Comparison of ENCODE assay signal across 39 mouse cellular contexts in genomic region chr12:71123286-71123685, GRCm38 (mm10). TPM values are rescaled to one million over a fixed set of nuclear protein-coding genes. Genes with fewer than 3 reads are reported as not detected.
A peak's percentile ranks its signal among the peaks of the same experiment; 100 is the strongest.
DNase-seq lines count a peak whose midpoint lies in the region; ATAC-seq and TF ChIP-seq lines count a peak whose summit lies in the region.
"Had no signal": no experiment of that assay in that cellular context is flagged by ENCODE, and none has a peak within 500 bp of the region (broad histone marks: within the 10 kb centered on the region; RNA-seq: fewer than 3 reads in every experiment).

No protein-coding gene starts in this region.

- H3K27ac ChIP-seq in midbrain, postnatal 0 days (ENCODE audit: low read depth, low read length), result no peak overlapping the region
- no peak overlapping the region for H3K27ac ChIP-seq in midbrain, embryonic 16.5 days (ENCODE audit: low read length)
- H3K27ac ChIP-seq in cerebellum, adult 2 months (ENCODE audit: insufficient read depth, low read length), result no peak overlapping the region
- H3K27ac ChIP-seq in forebrain, embryonic 10.5 days, result no peak overlapping the region
- H3K27ac ChIP-seq: embryonic facial prominence, embryonic 12.5 days; gastrocnemius, adult 2 months; hindbrain, embryonic 13.5 days; layer of hippocampus, adult 2 months; limb, embryonic 10.5 days; limb, embryonic 15.5 days; liver, embryonic 13.5 days; macrophage; midbrain, embryonic 13.5 days; neural tube, embryonic 15.5 days had no signal

- H3K4me3 ChIP-seq in midbrain, postnatal 0 days (ENCODE audit: low read depth, low read length), result no peak overlapping the region
- no peak overlapping the region for H3K4me3 ChIP-seq in midbrain, embryonic 16.5 days (ENCODE audit: low read depth, low read length)
- no peak overlapping the region for H3K4me3 ChIP-seq in cerebellum, adult 2 months (replicated peaks; ENCODE audit: insufficient read depth, low read depth, low read length)
- no peak overlapping the region for H3K4me3 ChIP-seq in forebrain, embryonic 10.5 days
- H3K4me3 ChIP-seq: embryonic facial prominence, embryonic 12.5 days; gastrocnemius, adult 2 months; hindbrain, embryonic 13.5 days; layer of hippocampus, adult 2 months; limb, embryonic 10.5 days; limb, embryonic 15.5 days; liver, embryonic 13.5 days; midbrain, embryonic 13.5 days; neural tube, embryonic 15.5 days had no signal

- 88% methylated on average over 9 of the region's 9 CpGs for WGBS in midbrain, postnatal 0 days
- 84% methylated on average over 9 of the region's 9 CpGs for whole genome bisulfite sequencing in midbrain, embryonic 16.5 days
- WGBS in cerebellum, adult 2 months, result 12% methylated on average over 9 of the region's 9 CpGs
- 92% methylated on average over 9 of the region's 9 CpGs for WGBS in forebrain, embryonic 10.5 days

- H3K9ac ChIP-seq in midbrain, postnatal 0 days (replicated peaks; ENCODE audit: low read length, poor library complexity, severe bottlenecking), result no peak overlapping the region
- H3K9ac ChIP-seq in midbrain, embryonic 16.5 days (ENCODE audit: low read depth, low read length), result no peak overlapping the region
- H3K9ac ChIP-seq: embryonic facial prominence, embryonic 12.5 days; hindbrain, embryonic 13.5 days; limb, embryonic 15.5 days; liver, embryonic 13.5 days; midbrain, embryonic 13.5 days; neural tube, embryonic 15.5 days had no signal

- TF ChIP-seq POLR2A in cerebellum, adult 2 months (IDR thresholded peaks at IDR 0.05; ENCODE audit: borderline replicate concordance, insufficient read depth, low read length), result no peak

- no peaks in the 10 kb centered on the region for H3K9me3 ChIP-seq in midbrain, postnatal 0 days (ENCODE audit: low read length)
- H3K9me3 ChIP-seq in midbrain, embryonic 16.5 days (replicated peaks; ENCODE audit: control insufficient read depth, low read length, poor library complexity, severe bottlenecking), result no peaks in the 10 kb centered on the region
- H3K9me3 ChIP-seq in forebrain, embryonic 10.5 days, result no peaks in the 10 kb centered on the region
- H3K9me3 ChIP-seq: embryonic facial prominence, embryonic 12.5 days; hindbrain, embryonic 13.5 days; limb, embryonic 10.5 days; limb, embryonic 15.5 days; liver, embryonic 13.5 days; midbrain, embryonic 13.5 days; neural tube, embryonic 15.5 days had no signal

- H3K27me3 ChIP-seq in midbrain, postnatal 0 days (ENCODE audit: insufficient read depth, low read length), result no peaks in the 10 kb centered on the region
- no peaks in the 10 kb centered on the region for H3K27me3 ChIP-seq in midbrain, embryonic 16.5 days (ENCODE audit: control insufficient read depth, insufficient read depth, low read depth, low read length)
- no peaks in the 10 kb centered on the region for H3K27me3 ChIP-seq in cerebellum, adult 2 months (ENCODE audit: control insufficient read depth, insufficient read depth, low read length)
- no peaks in the 10 kb centered on the region for H3K27me3 ChIP-seq in forebrain, embryonic 10.5 days (ENCODE audit: poor library complexity, severe bottlenecking)
- H3K27me3 ChIP-seq: embryonic facial prominence, embryonic 12.5 days; hindbrain, embryonic 13.5 days; limb, embryonic 15.5 days; liver, embryonic 13.5 days; midbrain, embryonic 13.5 days; neural tube, embryonic 15.5 days had no signal

- DNase-seq in midbrain, postnatal 0 days (ENCODE audit: low spot score), result peak; percentile 80
- peak; percentile 90 to 94 for DNase-seq in cerebellum, adult 2 months
- DNase-seq in cerebellum, postnatal 14 days, result peak; percentile 94 to 95
- no peak for DNase-seq in right cerebral cortex, postnatal 10 days (ENCODE audit: low spot score in 2 of 2)
- no peak for DNase-seq in forebrain, embryonic 10.5 days (ENCODE audit: extremely low spot score, low spot score)
- no peak for DNase-seq in urinary bladder, postnatal 25 days (ENCODE audit: low spot score)
- DNase-seq: adrenal gland, postnatal 25 days; gastrocnemius, adult 2 months; gastrocnemius, postnatal 36 days; heart, adult 18-20 months; heart, postnatal 36 days; kidney, adult 9 months; kidney, postnatal 14 days; liver, embryonic 13.5 days; lung, adult 18-20 months; lung, postnatal 10 days; retina, postnatal 1 day; right cerebral cortex, postnatal 25 days; spleen, adult 18-20 months; thymus, postnatal 14 days had no signal

- H3K36me3 ChIP-seq in midbrain, postnatal 0 days (ENCODE audit: insufficient read depth, low read length), result peaks cover 27% of the 10 kb centered on the region
- H3K36me3 ChIP-seq in midbrain, embryonic 16.5 days (ENCODE audit: control insufficient read depth, insufficient read depth, low read length), result peaks cover 20% of the 10 kb centered on the region
- peaks cover 58% of the 10 kb centered on the region for H3K36me3 ChIP-seq in forebrain, embryonic 10.5 days (replicated peaks)

- TF ChIP-seq CTCF in midbrain, postnatal 0 days (IDR thresholded peaks at IDR 0.05), result no peak
- TF ChIP-seq CTCF in cerebellum, adult 2 months (IDR thresholded peaks at IDR 0.05; ENCODE audit: borderline replicate concordance, insufficient read depth, low read depth, low read length), result no peak

- H3K4me1 ChIP-seq in midbrain, postnatal 0 days (ENCODE audit: insufficient read depth, low read length), result no peaks in the 10 kb centered on the region
- no peaks in the 10 kb centered on the region for H3K4me1 ChIP-seq in midbrain, embryonic 16.5 days (ENCODE audit: control insufficient read depth, insufficient read depth, low read length)
- H3K4me1 ChIP-seq in cerebellum, adult 2 months (ENCODE audit: control insufficient read depth, insufficient read depth, low read length), result peaks cover 10% of the 10 kb centered on the region
- no peaks in the 10 kb centered on the region for H3K4me1 ChIP-seq in forebrain, embryonic 10.5 days
- H3K4me1 ChIP-seq: hindbrain, embryonic 13.5 days; limb, embryonic 10.5 days; limb, embryonic 15.5 days; liver, embryonic 13.5 days; midbrain, embryonic 13.5 days; neural tube, embryonic 15.5 days had no signal

- ATAC-seq in midbrain, postnatal 0 days (ENCODE audit: low FRiP score), result no peak
- ATAC-seq in midbrain, embryonic 16.5 days, result no peak
- ATAC-seq: forebrain, embryonic 16.5 days; intestine, postnatal 0 days; midbrain, embryonic 13.5 days had no signal

- no peak overlapping the region for H3K4me2 ChIP-seq in midbrain, postnatal 0 days (ENCODE audit: low read depth, low read length, poor library complexity, severe bottlenecking)
- no peak overlapping the region for H3K4me2 ChIP-seq in midbrain, embryonic 16.5 days (ENCODE audit: low read length)
- H3K4me2 ChIP-seq: embryonic facial prominence, embryonic 12.5 days; heart, embryonic 11.5 days; hindbrain, embryonic 13.5 days; limb, embryonic 15.5 days; liver, embryonic 13.5 days; midbrain, embryonic 13.5 days; neural tube, embryonic 15.5 days had no signal

RNA-seq across cellular contexts. Expression of gene Tomm20l, which starts 12.1 kb away (rescaled TPM):
- total RNA-seq in midbrain, postnatal 0 days (2014; rRNA removed), result 5.4 TPM in 1 of 2 replicates, not detected in the other
- polyA plus RNA-seq in midbrain, postnatal 0 days (2015; fragmentation: Nextera tagmentation; extraction: Ambion mirVana), result 0.45 TPM in 1 of 2 replicates, not detected in the other
- 0.36 TPM in 1 of 2 replicates, not detected in the other for polyA plus RNA-seq in midbrain, embryonic 16.5 days (2015; fragmentation: Nextera tagmentation; extraction: Ambion mirVana)
- polyA plus RNA-seq in cerebellum, adult 2 months (2012; rRNA removed), result not detected in 2 replicates
- not detected in 2 replicates for polyA plus RNA-seq in forebrain, embryonic 10.5 days (2016; fragmentation: Nextera tagmentation; extraction: Ambion mirVana)
- total RNA-seq: gastrocnemius, adult 2 months; gastrocnemius, postnatal 36 days; layer of hippocampus, adult 2 months; layer of hippocampus, postnatal 14 days; left cerebral cortex, adult 8-10 months; megakaryocyte-erythroid progenitor cell, adult 5-6 weeks; MEL had no signal
- polyA plus RNA-seq: embryonic facial prominence, embryonic 12.5 days; forebrain, embryonic 16.5 days; heart, embryonic 16.5 days; hindbrain, embryonic 13.5 days; intestine, postnatal 0 days; limb, embryonic 10.5 days; limb, embryonic 15.5 days; liver, embryonic 13.5 days; macrophage; stomach, embryonic 16.5 days; urinary bladder, adult 2 months had no signal

RNA-seq across cellular contexts. Expression of gene Timm9, which starts 13.2 kb away (rescaled TPM):
- total RNA-seq in midbrain, postnatal 0 days (2014; rRNA removed), result 61.7 and 108 TPM in 2 replicates
- polyA plus RNA-seq in midbrain, postnatal 0 days (2015; fragmentation: Nextera tagmentation; extraction: Ambion mirVana), result 137 and 146 TPM in 2 replicates
- polyA plus RNA-seq in midbrain, embryonic 16.5 days (2015; fragmentation: Nextera tagmentation; extraction: Ambion mirVana), result 106 and 107 TPM in 2 replicates
- 76.6 and 78.0 TPM in 2 replicates for polyA plus RNA-seq in cerebellum, adult 2 months (2012; rRNA removed)
- polyA plus RNA-seq in forebrain, embryonic 10.5 days (2016; fragmentation: Nextera tagmentation; extraction: Ambion mirVana), result 82.4 and 86.8 TPM in 2 replicates

RNA-seq across cellular contexts. Expression of gene 2700049A03Rik, which starts 13.4 kb away (rescaled TPM):
- 8.1 and 8.2 TPM in 2 replicates for total RNA-seq in midbrain, postnatal 0 days (2014; rRNA removed)
- 6.1 and 7.1 TPM in 2 replicates for polyA plus RNA-seq in midbrain, postnatal 0 days (2015; fragmentation: Nextera tagmentation; extraction: Ambion mirVana)
- polyA plus RNA-seq in midbrain, embryonic 16.5 days (2015; fragmentation: Nextera tagmentation; extraction: Ambion mirVana), result 11.1 and 12.3 TPM in 2 replicates
- polyA plus RNA-seq in cerebellum, adult 2 months (2012; rRNA removed), result 6.5 and 6.8 TPM in 2 replicates
- polyA plus RNA-seq in forebrain, embryonic 10.5 days (2016; fragmentation: Nextera tagmentation; extraction: Ambion mirVana), result 17.5 and 18.5 TPM in 2 replicates

Comparison
In these comparisons a context has a peak if more than half of its experiments do, and no peak if none do; other contexts are left out.
1. DNase-seq: peak in midbrain, postnatal 0 days (single experiment), cerebellum, adult 2 months (2 of 2) and cerebellum, postnatal 14 days (2 of 2); none in right cerebral cortex, postnatal 10 days (0 of 2), forebrain, embryonic 10.5 days (single experiment) and urinary bladder, postnatal 25 days (single experiment).